In genomic region chr11:68583225-68583624, GRCm38 (mm10) we compare ENCODE assay signal across 13 mouse cellular contexts. TPM values are rescaled to one million over a fixed set of nuclear protein-coding genes. Genes with fewer than 3 reads are reported as not detected.
A peak's percentile ranks its signal among the peaks of the same experiment; 100 is the strongest.
DNase-seq lines count a peak whose midpoint lies in the region; ATAC-seq and TF ChIP-seq lines count a peak whose summit lies in the region.
"Had no signal": no experiment of that assay in that cellular context is flagged by ENCODE, and none has a peak within 500 bp of the region (broad histone marks: within the 10 kb centered on the region; RNA-seq: fewer than 3 reads in every experiment).

No protein-coding gene starts in this region.

- H3K4me1 ChIP-seq in hindbrain, embryonic 16.5 days (ENCODE audit: control insufficient read depth, insufficient read depth, low read depth, low read length) = peaks cover 13% of the 10 kb centered on the region
- H3K4me1 ChIP-seq in stomach, postnatal 0 days (replicated peaks; ENCODE audit: control insufficient read depth, insufficient read depth) = no peaks in the 10 kb centered on the region

- peak; percentile 24 for DNase-seq in cerebellum, adult 11 months
- DNase-seq in MN1 (ENCODE audit: low spot score) (peak; percentile 36), liver (no peak)
- peak; percentile 56 to 79 for DNase-seq in left cerebral cortex, postnatal 25 days (ENCODE audit: low spot score in 2 of 2)
- no peak for DNase-seq in spleen, adult 12 weeks (ENCODE audit: low spot score)
- no peak for DNase-seq in stomach, postnatal 0 days (ENCODE audit: low spot score)
- DNase-seq: kidney, adult 9 months had no signal

- no peaks in the 10 kb centered on the region for H3K27me3 ChIP-seq in hindbrain, embryonic 16.5 days (replicated peaks; ENCODE audit: control insufficient read depth, insufficient read depth, low read length)
- H3K27me3 ChIP-seq in stomach, postnatal 0 days (ENCODE audit: control insufficient read depth, insufficient read depth, low read length) = no peaks in the 10 kb centered on the region

- no peaks in the 10 kb centered on the region for H3K36me3 ChIP-seq in hindbrain, embryonic 16.5 days (ENCODE audit: control insufficient read depth, insufficient read depth, low read length)
- no peaks in the 10 kb centered on the region for H3K36me3 ChIP-seq in stomach, postnatal 0 days (ENCODE audit: control insufficient read depth, insufficient read depth, low read length)

- no peak for TF ChIP-seq CTCF in stomach, postnatal 0 days (IDR thresholded peaks at IDR 0.05; ENCODE audit: low read depth)

- H3K9ac ChIP-seq in hindbrain, embryonic 16.5 days (ENCODE audit: low read depth, low read length) = no peak overlapping the region
- H3K9ac ChIP-seq in stomach, postnatal 0 days (ENCODE audit: low read length) = no peak overlapping the region
- H3K9ac ChIP-seq: liver, embryonic 14.5 days had no signal

- H3K9me3 ChIP-seq in hindbrain, embryonic 16.5 days (ENCODE audit: control insufficient read depth, low read length) = no peaks in the 10 kb centered on the region
- no peaks in the 10 kb centered on the region for H3K9me3 ChIP-seq in stomach, postnatal 0 days (ENCODE audit: control insufficient read depth, low read length)

- H3K27ac ChIP-seq in hindbrain, embryonic 16.5 days (ENCODE audit: low read depth, low read length) = 0 out of 2 replicates have a peak overlapping the region, but pooled peaks have one; percentile 23
- H3K27ac ChIP-seq in stomach, postnatal 0 days (replicated peaks) = no peak overlapping the region
- H3K27ac ChIP-seq: liver, embryonic 14.5 days had no signal

- no peak overlapping the region for H3K4me3 ChIP-seq in hindbrain, embryonic 16.5 days (ENCODE audit: low read length)
- H3K4me3 ChIP-seq in stomach, postnatal 0 days (ENCODE audit: low read depth, low read length) = no peak overlapping the region
- H3K4me3 ChIP-seq: erythroblast, embryonic 14.5 days had no signal

- ATAC-seq in cerebellum, adult (ENCODE audit: insufficient number of reproducible peaks, low FRiP score, low TSS enrichment) = no peak
- ATAC-seq in hindbrain, embryonic 16.5 days = peak; percentile 55; the same call in 1 of the 2 replicates
- ATAC-seq in stomach, postnatal 0 days (ENCODE audit: low FRiP score, low TSS enrichment) = no peak

- no peak for TF ChIP-seq EP300 in stomach, postnatal 0 days (optimal IDR thresholded peaks at IDR 0.05)

- intact Hi-C loops in left cerebral cortex, postnatal 25 days (cut with DNase I) = no loop called here

- peak overlapping the region; percentile 33 for H3K4me2 ChIP-seq in hindbrain, embryonic 16.5 days (ENCODE audit: low read length)
- no peak overlapping the region for H3K4me2 ChIP-seq in stomach, postnatal 0 days (replicated peaks; ENCODE audit: low read depth)

- 49% methylated on average over 13 of the region's 13 CpGs for WGBS in hindbrain, embryonic 16.5 days
- WGBS in stomach, postnatal 0 days = 90% methylated on average over 13 of the region's 13 CpGs

RNA-seq across cellular contexts. Expression of gene Ccdc42, which starts 3.6 kb away (rescaled TPM):
- polyA plus RNA-seq in hindbrain, embryonic 16.5 days (2015; fragmentation: Nextera tagmentation; extraction: Ambion mirVana) = 0.36 TPM in 1 of 2 replicates, not detected in the other
- 1 to 10 TPM; 1.1 to 1.6 TPM for total RNA-seq in left cerebral cortex, postnatal 25 days (2021)
- not detected in 2 replicates for polyA plus RNA-seq in stomach, postnatal 0 days (2015; fragmentation: Nextera tagmentation; extraction: Ambion mirVana)
- total RNA-seq: MEL had no signal
- polyA plus RNA-seq: erythroblast, embryonic 14.5 days had no signal

RNA-seq across cellular contexts. Expression of gene Mfsd6l, which starts 27.2 kb away (rescaled TPM):
- polyA plus RNA-seq in hindbrain, embryonic 16.5 days (2015; fragmentation: Nextera tagmentation; extraction: Ambion mirVana) = 0.07 and 0.08 TPM in 2 replicates
- total RNA-seq in left cerebral cortex, postnatal 25 days (2021) = not detected
- 3.7 and 3.9 TPM in 2 replicates for polyA plus RNA-seq in stomach, postnatal 0 days (2015; fragmentation: Nextera tagmentation; extraction: Ambion mirVana)
- total RNA-seq: MEL had no signal
- polyA plus RNA-seq: erythroblast, embryonic 14.5 days; heart, embryonic 14.5 days had no signal

Comparison
In these comparisons a context has a peak if more than half of its experiments do, and no peak if none do; other contexts are left out.
1. DNase-seq: peak in cerebellum, adult 11 months (single experiment), MN1 (single experiment) and left cerebral cortex, postnatal 25 days (2 of 2); none in spleen, adult 12 weeks (single experiment), liver (single experiment) and stomach, postnatal 0 days (single experiment).